Mouse (Mus musculus) intestine, embryonic 16.5 days (tissue): ENCODE data around the gene Efnb2. TPM values are rescaled to one million over a fixed set of nuclear protein-coding genes. Genes with fewer than 3 reads are reported as not detected.
A peak's percentile ranks its signal among the peaks of the same experiment; 100 is the strongest.

Experiments
- ATAC-seq: fragments of 200-750 bp; cut with Nextera tagmentation; 2 replicates; pipeline ENCODE4 v1.8.0; 2017; ENCODE audit warnings: moderate TSS enrichment, moderate library complexity
- H3K27ac ChIP-seq: fragments of 300-500 bp; sonication (generic); 2 replicates; pipeline ENCODE4 v1.5.1; 2014; ENCODE audit warnings: mild to moderate bottlenecking, low read length
- H3K27me3 ChIP-seq: fragments of 300-500 bp; sonication (generic); replicated peaks from 2 replicates; pipeline ENCODE4 v1.6.1; 2014; ENCODE audit warnings: low read length, control low read depth, mixed read lengths; ENCODE audit not compliant: control insufficient read depth, insufficient read depth
- H3K36me3 ChIP-seq: fragments of 300-500 bp; sonication (generic); 2 replicates; pipeline ENCODE4 v1.6.1; 2014; ENCODE audit warnings: low read length, control low read depth; ENCODE audit not compliant: control insufficient read depth, insufficient read depth
- H3K4me1 ChIP-seq: fragments of 300-500 bp; sonication (generic); 2 replicates; pipeline ENCODE4 v1.6.1; 2014; ENCODE audit warnings: low read length, control low read depth, mixed read lengths; ENCODE audit not compliant: control insufficient read depth, insufficient read depth
- H3K4me2 ChIP-seq: fragments of 300-500 bp; sonication (generic); 2 replicates; pipeline ENCODE4 v1.6.1; 2014; ENCODE audit warnings: low read depth, low read length, control low read depth
- H3K4me3 ChIP-seq: fragments of 300-500 bp; sonication (generic); 2 replicates; pipeline ENCODE4 v1.5.1; 2014; ENCODE audit warnings: mild to moderate bottlenecking, low read length
- H3K9ac ChIP-seq: fragments of 300-500 bp; sonication (generic); 2 replicates; pipeline ENCODE4 v1.6.1; 2014; ENCODE audit warnings: low read depth, low read length
- H3K9me3 ChIP-seq: fragments of 300-500 bp; sonication (generic); 2 replicates; pipeline ENCODE4 v1.6.1; 2016; ENCODE audit warnings: low read length, control low read depth; ENCODE audit not compliant: control insufficient read depth
- whole genome bisulfite sequencing: fragments of 180-500 bp; shearing (Covaris S2); extraction: QIAGEN DNeasy Blood & Tissue Kit; methylation state at CpG from one replicate; pipeline ENCODE4 v1.1.7; 2014; 5-methylcytosine and 5-hydroxymethylcytosine counted together
- polyA plus RNA-seq: library from polyadenylated mRNA; unstranded; fragments of >200 nt; fragmentation: Nextera tagmentation; extraction: Ambion mirVana; gene quantifications from 2 replicates; pipeline ENCODE4 v1.2.1, GENCODE M21; 2015

Efnb2 gene
- polyA plus RNA-seq, 1 experiment from 2014 or later, result 4.9 TPM

DNA sequence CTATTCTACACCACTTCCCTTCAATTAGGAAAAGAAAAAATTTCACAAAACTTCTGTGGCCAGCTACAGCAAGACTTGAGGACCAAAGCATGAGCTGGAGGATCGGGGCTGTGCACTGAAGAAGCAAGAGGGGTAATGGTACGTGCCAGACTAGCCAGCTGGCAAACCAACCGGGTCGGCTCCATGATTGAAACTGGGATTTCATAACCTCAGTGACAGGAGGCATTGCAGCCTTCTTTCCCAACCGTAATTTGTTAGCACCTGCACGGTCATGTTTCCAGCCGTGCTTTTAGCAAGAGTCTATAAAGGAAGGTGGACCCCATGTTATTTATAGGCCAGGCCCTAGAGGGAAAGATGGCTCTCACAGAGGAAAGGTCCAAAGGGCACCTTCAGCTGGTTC lies 12.4 kb downstream of the Efnb2 start:
- 66% methylated on average over 7 of the region's 7 CpGs for WGBS
- Histone ChIP-seq H3K27me3 (no peaks in the 10 kb centered on the region), H3K4me1 (peaks cover 20% of the 10 kb centered on the region), H3K9me3 (no peaks in the 10 kb centered on the region), H3K4me2 (no peak overlapping the region), H3K27ac (0 out of 2 replicates have a peak overlapping the region, but pooled peaks have one; percentile 13), H3K4me3 (no peak overlapping the region), H3K9ac (no peak overlapping the region), H3K36me3 (no peaks in the 10 kb centered on the region)
- peak; percentile 30 for ATAC-seq

DNA sequence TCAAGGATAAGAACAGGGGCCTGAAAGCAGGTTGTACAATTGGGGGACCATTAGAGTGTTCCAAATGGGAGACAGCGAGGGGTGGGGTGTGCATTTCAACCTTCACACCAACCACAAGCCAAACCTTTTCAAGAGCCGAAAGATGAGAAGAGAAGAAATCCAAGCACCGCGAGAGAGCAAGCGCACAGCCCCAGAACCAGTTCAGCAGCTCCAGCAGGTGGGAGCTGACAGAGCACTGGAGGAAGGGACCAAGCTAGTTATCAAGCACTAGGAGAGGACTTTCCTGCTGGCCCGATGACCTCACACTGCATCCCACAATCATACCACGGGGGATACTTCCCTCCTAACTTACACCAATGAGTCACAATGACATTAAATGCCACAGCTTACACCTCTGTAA lies 13.2 kb downstream of the Efnb2 start:
- whole genome bisulfite sequencing, result 68% methylated on average over 7 of the region's 7 CpGs
- Histone ChIP-seq H3K36me3 (no peaks in the 10 kb centered on the region), H3K9me3 (no peaks in the 10 kb centered on the region), H3K27me3 (no peaks in the 10 kb centered on the region), H3K4me1 (peaks cover 19% of the 10 kb centered on the region), H3K4me3 (no peak overlapping the region), H3K27ac (no peak overlapping the region), H3K9ac (no peak overlapping the region), H3K4me2 (no peak overlapping the region)
- no peak for ATAC-seq

DNA sequence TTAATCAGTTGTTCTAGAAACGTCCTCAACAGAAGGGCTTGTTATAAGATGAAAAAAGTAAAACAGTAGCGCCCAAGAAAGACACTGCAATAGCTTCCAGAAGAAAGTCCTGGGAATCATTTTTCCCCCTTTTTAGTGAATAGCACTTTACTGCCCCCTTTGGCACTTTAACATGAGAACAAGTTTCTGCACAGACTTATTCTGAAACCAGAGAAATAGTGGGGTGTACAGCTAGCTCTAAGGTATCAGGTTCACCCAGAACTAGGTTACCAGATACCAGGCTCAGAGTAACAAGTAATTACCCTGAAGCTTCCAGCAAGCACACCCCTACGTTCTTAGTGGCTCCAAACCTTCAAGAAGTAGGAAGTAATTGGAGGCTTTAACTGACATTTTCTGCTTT lies 13.7 kb downstream of the Efnb2 start:
- WGBS, result 65% methylated on average over 3 of the region's 3 CpGs
- H3K27ac ChIP-seq, result no peak overlapping the region
- no peaks in the 10 kb centered on the region for H3K9me3 ChIP-seq

DNA sequence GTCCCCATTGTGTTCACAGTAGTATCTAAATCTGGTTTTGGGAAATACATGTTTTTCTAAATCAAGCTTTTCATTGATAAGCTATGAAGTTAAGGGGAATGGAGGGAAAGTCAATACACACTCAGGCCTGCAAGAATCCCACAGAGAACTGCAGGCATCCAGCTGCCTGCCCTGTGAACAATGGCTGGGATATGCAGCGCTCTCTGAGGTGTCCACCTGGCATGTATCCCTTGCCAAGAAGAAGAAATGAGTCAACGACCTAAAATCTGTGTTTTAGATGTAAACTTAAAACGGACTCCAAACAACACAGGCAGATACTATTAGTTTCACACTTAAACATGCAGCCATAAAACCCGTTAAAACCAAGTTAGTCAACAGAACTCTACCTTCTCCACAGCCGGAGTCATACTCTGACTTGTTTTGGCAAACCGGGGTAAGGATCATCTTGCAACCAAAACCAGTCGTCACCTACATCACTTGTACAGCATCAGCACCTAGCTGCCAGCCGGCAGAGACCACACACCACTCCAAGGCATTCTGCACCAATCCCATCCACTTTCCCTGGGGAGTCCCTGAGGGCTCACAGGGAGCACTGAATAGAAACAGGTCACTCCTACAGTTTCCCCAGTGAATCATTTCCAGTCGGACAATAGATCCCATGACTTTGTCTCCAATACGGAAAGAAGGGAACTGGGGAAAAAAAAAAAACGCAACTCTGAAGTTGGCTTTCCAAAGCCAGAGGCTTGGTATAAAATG lies 16.7 kb downstream of the Efnb2 start:
- peaks cover 5% of the 10 kb centered on the region for H3K4me1 ChIP-seq
- no peaks in the 10 kb centered on the region for H3K9me3 ChIP-seq
- H3K4me3 ChIP-seq, result no peak overlapping the region
- H3K27ac ChIP-seq, result no peak overlapping the region
- 71% methylated on average over 11 of the region's 11 CpGs for WGBS
- H3K27me3 ChIP-seq, result no peaks in the 10 kb centered on the region
- H3K4me2 ChIP-seq, result no peak overlapping the region
- H3K36me3 ChIP-seq, result no peaks in the 10 kb centered on the region
- H3K9ac ChIP-seq, result no peak overlapping the region
- ATAC-seq, result no peak

More for the DNA sequence above, 13.7 kb downstream of the Efnb2 start:
- H3K36me3 ChIP-seq, result no peaks in the 10 kb centered on the region
- H3K9ac ChIP-seq, result no peak overlapping the region
- ATAC-seq, result no peak
- H3K4me2 ChIP-seq, result no peak overlapping the region
- H3K4me1 ChIP-seq, result peaks cover 19% of the 10 kb centered on the region
- H3K27me3 ChIP-seq, result no peaks in the 10 kb centered on the region
- H3K4me3 ChIP-seq, result no peak overlapping the region

DNA sequence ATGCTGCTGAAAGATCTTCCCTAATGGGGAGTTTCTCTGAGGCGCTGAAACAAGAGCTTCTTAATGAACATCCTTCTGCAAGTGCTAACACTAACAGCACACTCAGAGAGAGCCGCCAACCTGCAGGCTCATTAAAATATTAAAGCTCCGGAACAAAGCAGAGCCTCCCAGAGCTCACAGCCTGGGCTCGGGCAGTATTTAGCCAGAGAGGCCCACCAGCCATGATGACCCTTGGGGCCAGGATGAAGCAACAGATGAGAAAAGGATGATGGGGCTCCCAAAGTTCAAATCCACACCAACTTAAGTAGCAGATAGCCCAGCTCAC lies 20.8 kb downstream of the Efnb2 start:
- Histone ChIP-seq H3K27me3 (no peaks in the 10 kb centered on the region), H3K4me2 (no peak overlapping the region), H3K9me3 (no peaks in the 10 kb centered on the region), H3K4me3 (no peak overlapping the region), H3K9ac (no peak overlapping the region), H3K4me1 (no peaks in the 10 kb centered on the region), H3K27ac (no peak overlapping the region), H3K36me3 (no peaks in the 10 kb centered on the region)
- 31% methylated on average over 4 of the region's 4 CpGs for WGBS
- ATAC-seq, result no peak

DNA sequence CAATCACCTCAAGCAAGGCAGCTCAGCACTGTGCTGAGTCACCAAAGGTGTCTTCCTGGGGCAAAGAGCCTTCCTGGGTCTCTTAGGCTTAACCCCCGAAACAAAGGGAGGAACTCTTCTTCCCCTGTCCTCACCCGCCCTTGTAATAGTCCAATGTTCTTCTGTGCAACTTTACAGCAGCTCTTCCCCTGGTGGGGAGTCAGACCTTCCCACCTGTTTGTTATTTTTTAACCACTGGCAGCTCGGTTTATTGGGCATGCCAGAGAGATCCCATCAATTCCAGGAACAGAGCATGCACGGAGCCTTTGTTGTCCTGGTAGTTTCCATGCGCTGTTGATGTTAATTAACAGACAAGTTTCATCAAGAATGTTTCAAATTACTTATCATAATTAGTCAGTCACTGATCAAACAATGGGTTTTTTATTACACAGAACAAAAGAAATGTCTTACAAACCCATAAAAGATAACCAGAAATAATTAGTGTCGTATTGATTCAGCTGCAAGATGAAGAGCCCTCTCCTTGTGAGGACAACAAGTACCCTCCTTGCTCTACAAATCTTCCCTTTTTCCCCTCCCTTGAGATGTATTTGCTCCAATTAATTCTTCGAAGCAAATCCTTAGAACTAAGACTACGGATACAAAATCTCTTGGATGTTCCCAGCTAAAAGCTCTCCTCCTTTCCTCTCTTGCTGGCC lies 21.3 kb downstream of the Efnb2 start:
- H3K27ac ChIP-seq, result no peak overlapping the region
- peak; percentile 65 for ATAC-seq
- H3K36me3 ChIP-seq, result no peaks in the 10 kb centered on the region
- H3K27me3 ChIP-seq, result no peaks in the 10 kb centered on the region
- H3K9me3 ChIP-seq, result no peaks in the 10 kb centered on the region
- H3K4me2 ChIP-seq, result no peak overlapping the region
- H3K9ac ChIP-seq, result no peak overlapping the region
- no peaks in the 10 kb centered on the region for H3K4me1 ChIP-seq
- H3K4me3 ChIP-seq, result no peak overlapping the region
- 47% methylated on average over 8 of the region's 8 CpGs for WGBS

DNA sequence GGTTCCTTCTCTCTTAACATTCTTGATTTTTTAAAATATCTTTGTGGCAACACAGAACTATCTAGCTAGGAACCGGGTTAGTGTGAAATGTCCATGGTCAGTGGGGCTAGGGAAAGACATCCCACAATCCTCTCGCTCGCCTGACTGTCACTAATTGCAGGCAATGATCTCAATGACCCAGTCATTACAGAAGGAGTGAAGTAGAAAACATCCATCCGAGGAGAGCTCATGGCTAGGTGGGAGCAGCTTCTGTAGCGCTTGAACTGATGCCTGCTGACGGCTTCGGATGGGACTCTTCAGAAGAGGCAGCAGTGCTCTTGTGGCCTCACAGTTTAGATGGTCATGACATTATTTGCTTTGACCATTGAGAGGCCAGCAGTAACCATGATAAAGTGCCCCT lies 29.6 kb downstream of the Efnb2 start:
- Histone ChIP-seq H3K27me3 (no peaks in the 10 kb centered on the region), H3K4me2 (no peak overlapping the region), H3K9me3 (no peaks in the 10 kb centered on the region), H3K36me3 (no peaks in the 10 kb centered on the region), H3K4me1 (no peaks in the 10 kb centered on the region; the same call in 1 of the 2 replicates), H3K27ac (no peak overlapping the region), H3K4me3 (no peak overlapping the region), H3K9ac (no peak overlapping the region)
- WGBS, result 79% methylated on average over 7 of the region's 7 CpGs
- no peak for ATAC-seq

DNA sequence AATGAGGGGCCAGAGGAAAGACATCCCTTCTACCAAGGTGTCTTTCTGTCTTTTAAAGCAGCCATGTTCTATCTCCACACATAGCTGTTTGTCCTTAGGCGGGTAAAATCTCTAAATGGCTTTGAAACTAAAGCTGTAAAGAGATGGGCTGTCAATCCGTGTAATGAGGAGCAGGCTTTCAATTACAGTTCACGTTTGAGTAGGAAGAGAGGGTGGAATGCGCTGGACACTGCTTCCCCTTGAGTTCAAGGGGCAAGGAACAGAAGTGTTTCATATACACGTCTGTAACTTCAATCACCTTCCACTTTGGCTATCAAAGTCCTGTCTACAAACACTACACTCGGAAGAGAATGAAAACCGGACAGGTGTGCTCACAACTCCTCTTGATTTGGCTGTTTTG lies 37.0 kb downstream of the Efnb2 start:
- Histone ChIP-seq H3K27me3 (no peaks in the 10 kb centered on the region), H3K4me2 (no peak overlapping the region), H3K36me3 (peaks cover 15% of the 10 kb centered on the region; the same call in 1 of the 2 replicates), H3K27ac (no peak overlapping the region; the same call in 1 of the 2 replicates), H3K9ac (no peak overlapping the region), H3K4me3 (no peak overlapping the region), H3K4me1 (no peaks in the 10 kb centered on the region), H3K9me3 (no peaks in the 10 kb centered on the region)
- no peak for ATAC-seq
- 58% methylated on average over 7 of the region's 7 CpGs for WGBS

DNA sequence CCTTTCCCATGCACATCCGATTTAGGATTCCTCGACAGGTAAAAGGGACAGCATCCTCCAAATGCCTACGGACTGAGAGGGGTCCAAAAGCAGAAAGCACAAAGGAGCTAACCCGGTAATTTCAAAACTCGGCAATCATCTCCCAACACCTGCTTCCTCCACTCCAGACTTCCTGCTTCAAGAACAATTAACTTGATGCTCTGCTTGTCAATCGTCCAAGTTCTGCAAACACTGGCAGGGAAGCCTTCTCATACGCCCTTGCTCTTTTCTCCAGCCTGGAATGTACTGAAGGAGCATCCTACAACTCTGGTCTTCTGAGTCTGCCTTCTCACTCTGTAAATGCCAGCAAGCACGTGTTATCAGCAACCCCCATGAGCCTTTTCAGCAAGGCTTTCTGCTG lies 37.6 kb downstream of the Efnb2 start:
- Histone ChIP-seq H3K4me3 (no peak overlapping the region), H3K4me1 (no peaks in the 10 kb centered on the region), H3K27ac (no peak overlapping the region), H3K27me3 (no peaks in the 10 kb centered on the region), H3K4me2 (no peak overlapping the region), H3K9ac (no peak overlapping the region), H3K9me3 (no peaks in the 10 kb centered on the region), H3K36me3 (peaks cover 15% of the 10 kb centered on the region; the same call in 1 of the 2 replicates)
- peak; percentile 26; the same call in 1 of the 2 replicates for ATAC-seq
- 54% methylated on average over 8 of the region's 8 CpGs for WGBS
